ENCODE assay signal across 17 mouse cellular contexts in the genomic region with DNA sequence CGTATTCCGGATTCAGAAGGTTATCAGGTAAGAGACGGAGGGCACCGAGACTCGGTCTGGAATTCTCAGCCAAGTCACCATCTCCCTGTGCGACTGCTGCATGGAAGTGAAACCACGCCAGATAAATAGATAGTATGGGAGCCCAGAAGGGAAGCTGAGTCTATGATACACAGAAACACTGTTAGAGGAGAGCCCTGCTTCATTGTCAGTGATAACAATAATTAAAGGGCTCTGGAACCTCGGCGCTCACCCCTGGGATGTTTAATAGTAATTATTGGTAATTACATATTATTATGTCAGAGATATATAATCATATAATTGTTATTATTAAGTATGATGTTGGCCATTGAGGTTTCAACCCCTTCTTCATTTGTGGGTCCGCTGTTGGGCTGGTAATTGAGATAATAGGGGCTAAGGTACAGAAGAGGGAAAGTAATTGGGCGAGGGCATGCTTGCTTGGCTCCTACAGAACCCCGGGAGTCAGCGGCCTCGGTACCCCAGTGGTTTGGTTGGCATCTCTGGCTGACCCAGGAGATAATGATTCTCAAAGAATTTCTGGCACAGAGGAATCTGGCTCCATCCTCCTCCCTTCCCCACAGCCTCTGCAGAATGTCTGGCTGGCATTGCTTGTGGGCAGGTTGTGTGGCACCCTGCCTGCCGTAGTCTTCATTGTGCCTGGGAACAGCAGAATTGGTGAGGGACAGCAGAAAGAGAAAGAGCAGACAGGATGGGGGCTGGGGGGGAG.
DNase-seq lines count a peak whose midpoint lies in the region; ATAC-seq and TF ChIP-seq lines count a peak whose summit lies in the region.
"Had no signal": no experiment of that assay in that cellular context is flagged by ENCODE, and none has a peak within 500 bp of the region (broad histone marks: within the 10 kb centered on the region; RNA-seq: fewer than 3 reads in every experiment).

No protein-coding gene starts in this region.

- no peak for TF ChIP-seq CTCF in gastrocnemius, adult 2 months (IDR thresholded peaks at IDR 0.05)

- H3K9ac ChIP-seq in hindbrain, embryonic 12.5 days: no peak overlapping the region
- H3K9ac ChIP-seq in embryonic facial prominence, embryonic 13.5 days: no peak overlapping the region
- no peak overlapping the region for H3K9ac ChIP-seq in limb, embryonic 15.5 days
- H3K9ac ChIP-seq: liver, embryonic 15.5 days had no signal

- WGBS in hindbrain, embryonic 10.5 days: 89% methylated on average over 15 of the region's 15 CpGs
- 86% methylated on average over 15 of the region's 15 CpGs for WGBS in hindbrain, embryonic 12.5 days
- 79% methylated on average over 15 of the region's 15 CpGs for WGBS in embryonic facial prominence, embryonic 13.5 days
- 85% methylated on average over 15 of the region's 15 CpGs for WGBS in limb, embryonic 15.5 days

- ATAC-seq in hindbrain, embryonic 12.5 days (ENCODE audit: low FRiP score): no peak
- no peak for ATAC-seq in embryonic facial prominence, embryonic 13.5 days (ENCODE audit: insufficient number of reproducible peaks, insufficient read depth, low FRiP score, low TSS enrichment, low read depth)
- ATAC-seq in limb, embryonic 15.5 days (ENCODE audit: insufficient number of reproducible peaks, low FRiP score, low TSS enrichment, low read depth): no peak
- ATAC-seq: activated CD4-positive, CD25-positive, alpha-beta regulatory T cell, adult 4 months had no signal

- intact Hi-C loops in gastrocnemius, adult 2 months (cut with DNase I): no loop called here

- peak overlapping the region; percentile 56 for H3K27ac ChIP-seq in hindbrain, embryonic 10.5 days
- no peak overlapping the region for H3K27ac ChIP-seq in hindbrain, embryonic 12.5 days
- H3K27ac ChIP-seq in embryonic facial prominence, embryonic 13.5 days: 0 out of 2 replicates have a peak overlapping the region, but pooled peaks have one; percentile 73
- 0 out of 2 replicates have a peak overlapping the region, but pooled peaks have one; percentile 27 for H3K27ac ChIP-seq in limb, embryonic 15.5 days
- H3K27ac ChIP-seq in gastrocnemius, adult 2 months: no peak overlapping the region
- H3K27ac ChIP-seq: heart, embryonic 10.5 days; liver, embryonic 15.5 days; macrophage had no signal

- H3K4me1 ChIP-seq in hindbrain, embryonic 10.5 days (replicated peaks): peaks cover 20% of the 10 kb centered on the region
- peaks cover 10% of the 10 kb centered on the region for H3K4me1 ChIP-seq in hindbrain, embryonic 12.5 days
- peaks cover 24% of the 10 kb centered on the region for H3K4me1 ChIP-seq in embryonic facial prominence, embryonic 13.5 days
- peaks cover 20% of the 10 kb centered on the region; the same call in 1 of the 2 replicates for H3K4me1 ChIP-seq in limb, embryonic 15.5 days
- H3K4me1 ChIP-seq: liver, embryonic 15.5 days had no signal

- H3K36me3 ChIP-seq in hindbrain, embryonic 10.5 days: no peaks in the 10 kb centered on the region
- H3K36me3 ChIP-seq in hindbrain, embryonic 12.5 days: no peaks in the 10 kb centered on the region
- no peaks in the 10 kb centered on the region for H3K36me3 ChIP-seq in embryonic facial prominence, embryonic 13.5 days
- no peaks in the 10 kb centered on the region for H3K36me3 ChIP-seq in limb, embryonic 15.5 days
- H3K36me3 ChIP-seq: G1E; heart, embryonic 10.5 days; liver, embryonic 15.5 days had no signal

- H3K4me3 ChIP-seq in hindbrain, embryonic 10.5 days: no peak overlapping the region
- H3K4me3 ChIP-seq in hindbrain, embryonic 12.5 days: no peak overlapping the region
- no peak overlapping the region for H3K4me3 ChIP-seq in embryonic facial prominence, embryonic 13.5 days
- H3K4me3 ChIP-seq in limb, embryonic 15.5 days: no peak overlapping the region
- no peak overlapping the region for H3K4me3 ChIP-seq in gastrocnemius, adult 2 months
- H3K4me3 ChIP-seq: heart, embryonic 10.5 days; liver, embryonic 15.5 days; myocyte had no signal

- H3K27me3 ChIP-seq in hindbrain, embryonic 10.5 days (ENCODE audit: insufficient read depth, poor library complexity, severe bottlenecking): peaks cover 16% of the 10 kb centered on the region
- peaks cover 15% of the 10 kb centered on the region; the same call in 1 of the 2 replicates for H3K27me3 ChIP-seq in hindbrain, embryonic 12.5 days
- H3K27me3 ChIP-seq in embryonic facial prominence, embryonic 13.5 days: peaks cover 6% of the 10 kb centered on the region; the same call in 1 of the 2 replicates
- H3K27me3 ChIP-seq in limb, embryonic 15.5 days: no peaks in the 10 kb centered on the region
- H3K27me3 ChIP-seq: liver, embryonic 15.5 days had no signal

- no peak overlapping the region for H3K4me2 ChIP-seq in hindbrain, embryonic 12.5 days (replicated peaks)
- no peak overlapping the region for H3K4me2 ChIP-seq in embryonic facial prominence, embryonic 13.5 days
- no peak overlapping the region for H3K4me2 ChIP-seq in limb, embryonic 15.5 days
- H3K4me2 ChIP-seq: liver, embryonic 15.5 days had no signal

- no peak for DNase-seq in hindbrain, embryonic 10.5 days (ENCODE audit: low spot score)
- peak; percentile 31 for DNase-seq in right cerebral cortex, postnatal 25 days
- no peak for DNase-seq in right cerebral cortex, postnatal 14 days
- DNase-seq in left cerebral cortex, adult 18-20 months (ENCODE audit: low spot score in 2 of 2): no peak
- no peak for DNase-seq in gastrocnemius, adult 2 months
- DNase-seq: B cell, adult 2 months; heart, postnatal 4 days; thymus, postnatal 36 days had no signal

- H3K9me3 ChIP-seq in hindbrain, embryonic 10.5 days: no peaks in the 10 kb centered on the region
- H3K9me3 ChIP-seq in hindbrain, embryonic 12.5 days (replicated peaks): no peaks in the 10 kb centered on the region
- H3K9me3 ChIP-seq in embryonic facial prominence, embryonic 13.5 days: no peaks in the 10 kb centered on the region
- H3K9me3 ChIP-seq in limb, embryonic 15.5 days: no peaks in the 10 kb centered on the region
- H3K9me3 ChIP-seq: heart, embryonic 10.5 days; liver, embryonic 15.5 days had no signal

Comparison
In these comparisons a context has a peak if more than half of its experiments do, and no peak if none do; other contexts are left out.
1. H3K27ac ChIP-seq: peak in hindbrain, embryonic 10.5 days (single experiment), embryonic facial prominence, embryonic 13.5 days (single experiment) and limb, embryonic 15.5 days (single experiment); none in hindbrain, embryonic 12.5 days (single experiment) and gastrocnemius, adult 2 months (single experiment).